Mouse (Mus musculus) urinary bladder, adult 2 months (tissue): ENCODE results near the gene Qtrt2. TPM values are rescaled to one million over a fixed set of nuclear protein-coding genes. Genes with fewer than 3 reads are reported as not detected.

ENCODE experiments used
- DNase-seq: peaks from one replicate; pipeline ENCODE4 v3.0.0; 2022; ENCODE audit warnings: low spot score
- polyA plus RNA-seq: library from polyadenylated mRNA; depleted of rRNA; stranded (reverse); fragments of >200 nt; gene quantifications from 2 replicates; pipeline ENCODE4 v1.2.3, GENCODE M21; 2012; rRNA removed

The Qtrt2 gene
- 27.9 and 31.9 TPM in 2 replicates for polyA plus RNA-seq

- DNase-seq: no peak
These were observed at the start of gene Qtrt2 for GRCm38 (mm10) chr16:43926341-43926859. Gene Qtrt2 (minus strand): TSS chr16:43926809.

GRCm38 (mm10) chr16:43973606-43974220 lies 47.1 kb upstream of the Qtrt2 start:
- no peak for DNase-seq

GRCm38 (mm10) chr16:43973147-43973546 lies 46.5 kb upstream of the Qtrt2 start:
- DNase-seq: no peak

GRCm38 (mm10) chr16:43972391-43972790 lies 45.8 kb upstream of the Qtrt2 start:
- no peak for DNase-seq

- no peak for DNase-seq
These were observed 45.1 kb upstream of the Qtrt2 start for GRCm38 (mm10) chr16:43971741-43972140.

- DNase-seq: no peak
These were observed 44.6 kb upstream of the Qtrt2 start for GRCm38 (mm10) chr16:43971189-43971588.

- no peak for DNase-seq
These were observed 43.8 kb upstream of the Qtrt2 start for GRCm38 (mm10) chr16:43970426-43970825.

- DNase-seq: no peak
These were observed 39.3 kb upstream of the Qtrt2 start for GRCm38 (mm10) chr16:43965781-43966389.

- DNase-seq: no peak
These were observed 37.2 kb upstream of the Qtrt2 start for GRCm38 (mm10) chr16:43963780-43964179.

GRCm38 (mm10) chr16:43963291-43963690 lies 36.7 kb upstream of the Qtrt2 start:
- no peak for DNase-seq

- no peak for DNase-seq
These were observed 31.4 kb upstream of the Qtrt2 start for GRCm38 (mm10) chr16:43958038-43958437.

- no peak for DNase-seq
These were observed 28.3 kb upstream of the Qtrt2 start for GRCm38 (mm10) chr16:43954913-43955312.

GRCm38 (mm10) chr16:43951591-43951990 lies 25.0 kb upstream of the Qtrt2 start:
- DNase-seq: no peak

GRCm38 (mm10) chr16:43945869-43946268 lies 19.3 kb upstream of the Qtrt2 start:
- no peak for DNase-seq

GRCm38 (mm10) chr16:43945351-43945750 lies 18.7 kb upstream of the Qtrt2 start:
- no peak for DNase-seq

- no peak for DNase-seq
These were observed 14.2 kb upstream of the Qtrt2 start for GRCm38 (mm10) chr16:43940846-43941245.

GRCm38 (mm10) chr16:43935892-43936291 lies 9.3 kb upstream of the Qtrt2 start:
- DNase-seq: no peak

GRCm38 (mm10) chr16:43935367-43935766 lies 8.8 kb upstream of the Qtrt2 start:
- DNase-seq: no peak

- no peak for DNase-seq
These were observed 8.2 kb upstream of the Qtrt2 start for GRCm38 (mm10) chr16:43934856-43935255.

GRCm38 (mm10) chr16:43933041-43933440 lies 6.4 kb upstream of the Qtrt2 start:
- no peak for DNase-seq

GRCm38 (mm10) chr16:43932319-43932718 lies 5.7 kb upstream of the Qtrt2 start:
- no peak for DNase-seq

- DNase-seq: no peak
These were observed 4.9 kb upstream of the Qtrt2 start for GRCm38 (mm10) chr16:43931502-43931901.

GRCm38 (mm10) chr16:43930577-43930976 lies 4.0 kb upstream of the Qtrt2 start:
- no peak for DNase-seq
